Mouse (Mus musculus): ENCODE results near the gene 9130008F23Rik. TPM values are rescaled to one million over a fixed set of nuclear protein-coding genes. Genes with fewer than 3 reads are reported as not detected.

9130008F23Rik gene
- 7.6 TPM for polyA plus RNA-seq (2021)

GRCm38 (mm10) chr17:40879924-40880691 is at the start of gene 9130008F23Rik:
TSS of gene 9130008F23Rik (minus strand) at chr17:40880559.
- DNase-seq (ENCODE audit: low read depth, low spot score) = no peak
- ATAC-seq = peak; percentile 85
- ChIA-PET CTCF (interaction anchor here (1.4 kb wide), 1 partner anchor 41 kb away, joined by 5 read pairs; no protein-coding TSS in a partner anchor), POLR2A (interaction anchor here (0.6 kb wide), 2 partner anchors 10 to 11 kb away, joined by 3 read pairs; no protein-coding TSS in a partner anchor)
- in situ Hi-C loops (cut with MboI; ENCODE audit: low pct_unique_long_range_greater_than_20kb) = no loop called here
- no peaks in the 10 kb centered on the region for H3K27me3 ChIP-seq
- TF ChIP-seq CTCF (IDR thresholded peaks at IDR 0.05) = no peak

GRCm38 (mm10) chr17:40915499-40915898 is 35.1 kb upstream of the 9130008F23Rik start:
- DNase-seq (ENCODE audit: low read depth, low spot score) (no peak), ATAC-seq (no peak)
- TF ChIP-seq CTCF (IDR thresholded peaks at IDR 0.05) = no peak
- ChIA-PET POLR2A (no interaction called here), CTCF (no interaction called here)
- in situ Hi-C loops (cut with MboI; ENCODE audit: low pct_unique_long_range_greater_than_20kb) = no loop called here
- H3K27me3 ChIP-seq = peaks cover 10% of the 10 kb centered on the region

GRCm38 (mm10) chr17:40914250-40914649 is 33.9 kb upstream of the 9130008F23Rik start, which contains the start of gene Glyatl3:
TSS of gene Glyatl3 (minus strand) at chr17:40914350.
- CTCF ChIA-PET = no interaction called here
- no peak for ATAC-seq
- POLR2A ChIA-PET = no interaction called here

GRCm38 (mm10) chr17:40904721-40905154 is 24.4 kb upstream of the 9130008F23Rik start:
- no peak for DNase-seq (ENCODE audit: low read depth, low spot score)
- in situ Hi-C loops (cut with MboI; ENCODE audit: low pct_unique_long_range_greater_than_20kb) = no loop called here
- H3K27me3 ChIP-seq = peaks cover 4% of the 10 kb centered on the region
- CTCF ChIA-PET = interaction anchor here (1.0 kb wide), 1 partner anchor 16 kb away, joined by 3 read pairs; no protein-coding TSS in a partner anchor
- ATAC-seq = no peak
- POLR2A ChIA-PET = no interaction called here
- TF ChIP-seq CTCF (IDR thresholded peaks at IDR 0.05) = no peak

More at GRCm38 (mm10) chr17:40914250-40914649, 33.9 kb upstream of the 9130008F23Rik start, which contains the start of gene Glyatl3:
- no peak for TF ChIP-seq CTCF (IDR thresholded peaks at IDR 0.05)
- no peak for DNase-seq (ENCODE audit: low read depth, low spot score)
- peaks cover 10% of the 10 kb centered on the region for H3K27me3 ChIP-seq
- in situ Hi-C loops (cut with MboI; ENCODE audit: low pct_unique_long_range_greater_than_20kb) = no loop called here

- ATAC-seq (no peak), DNase-seq (ENCODE audit: low read depth, low spot score) (no peak)
- in situ Hi-C loops (cut with MboI; ENCODE audit: low pct_unique_long_range_greater_than_20kb) = no loop called here
- POLR2A ChIA-PET = no interaction called here
- peaks cover 4% of the 10 kb centered on the region for H3K27me3 ChIP-seq
- TF ChIP-seq CTCF (IDR thresholded peaks at IDR 0.05) = no peak
- CTCF ChIA-PET = interaction anchor here (1.0 kb wide), 1 partner anchor 17 kb away, joined by 3 read pairs; no protein-coding TSS in a partner anchor
Measured at GRCm38 (mm10) chr17:40904056-40904597, 23.8 kb upstream of the 9130008F23Rik start.

GRCm38 (mm10) chr17:40903345-40903744 is 23.0 kb upstream of the 9130008F23Rik start:
- DNase-seq (ENCODE audit: low read depth, low spot score) = no peak
- no peak for TF ChIP-seq CTCF (IDR thresholded peaks at IDR 0.05)
- peaks cover 7% of the 10 kb centered on the region for H3K27me3 ChIP-seq
- CTCF ChIA-PET = interaction anchor here (0.6 kb wide), 1 partner anchor 1337 kb away, joined by 3 read pairs; no protein-coding TSS in a partner anchor
- POLR2A ChIA-PET = no interaction called here
- no peak for ATAC-seq
- in situ Hi-C loops (cut with MboI; ENCODE audit: low pct_unique_long_range_greater_than_20kb) = no loop called here

GRCm38 (mm10) chr17:40899783-40900363 is 19.5 kb upstream of the 9130008F23Rik start:
- no peak for TF ChIP-seq CTCF (IDR thresholded peaks at IDR 0.05)
- DNase-seq (ENCODE audit: low read depth, low spot score) (no peak), ATAC-seq (no peak)
- in situ Hi-C loops (cut with MboI; ENCODE audit: low pct_unique_long_range_greater_than_20kb) = loop anchor here (5.0 kb wide), 1 partner anchor 68 kb away; no protein-coding TSS in a partner anchor
- ChIA-PET POLR2A (no interaction called here), CTCF (interaction anchor here (1.4 to 1.5 kb wide), 2 partner anchors 63 to 75 kb away, joined by 3 to 6 read pairs; no protein-coding TSS in a partner anchor)
- H3K27me3 ChIP-seq = peaks cover 3% of the 10 kb centered on the region

GRCm38 (mm10) chr17:40896863-40897262 is 16.5 kb upstream of the 9130008F23Rik start:
- in situ Hi-C loops (cut with MboI; ENCODE audit: low pct_unique_long_range_greater_than_20kb) = loop anchor here (5.0 kb wide), 1 partner anchor 65 kb away; no protein-coding TSS in a partner anchor
- DNase-seq (ENCODE audit: low read depth, low spot score) (no peak), ATAC-seq (peak; percentile 57)
- ChIA-PET POLR2A (no interaction called here), CTCF (no interaction called here)
- TF ChIP-seq CTCF (IDR thresholded peaks at IDR 0.05) = peak; percentile 58
- peaks cover 3% of the 10 kb centered on the region for H3K27me3 ChIP-seq

GRCm38 (mm10) chr17:40887849-40888536 is 7.6 kb upstream of the 9130008F23Rik start:
- in situ Hi-C loops (cut with MboI; ENCODE audit: low pct_unique_long_range_greater_than_20kb) = no loop called here
- ChIA-PET POLR2A (no interaction called here), CTCF (interaction anchor here (0.6 to 1.5 kb wide), 3 partner anchors 11 to 65 kb away, joined by 3 to 5 read pairs (median 4); no protein-coding TSS in a partner anchor)
- DNase-seq (ENCODE audit: low read depth, low spot score) = no peak
- ATAC-seq = no peak
- no peaks in the 10 kb centered on the region for H3K27me3 ChIP-seq
- TF ChIP-seq CTCF (IDR thresholded peaks at IDR 0.05) = no peak

- ATAC-seq = no peak
- POLR2A ChIA-PET = interaction anchor here (0.5 kb wide), 1 partner anchor 46 kb away, joined by 3 read pairs; no protein-coding TSS in a partner anchor
- H3K27me3 ChIP-seq = no peaks in the 10 kb centered on the region
- in situ Hi-C loops (cut with MboI; ENCODE audit: low pct_unique_long_range_greater_than_20kb) = no loop called here
- TF ChIP-seq CTCF (IDR thresholded peaks at IDR 0.05) = no peak
- DNase-seq (ENCODE audit: low read depth, low spot score) = no peak
- CTCF ChIA-PET = interaction anchor here (0.9 kb wide), 1 partner anchor 57 kb away, joined by 3 read pairs; no protein-coding TSS in a partner anchor
Measured at GRCm38 (mm10) chr17:40885155-40885554, 4.8 kb upstream of the 9130008F23Rik start.
